Mouse (Mus musculus): ENCODE measurements around the gene Dhodh.

DNA sequence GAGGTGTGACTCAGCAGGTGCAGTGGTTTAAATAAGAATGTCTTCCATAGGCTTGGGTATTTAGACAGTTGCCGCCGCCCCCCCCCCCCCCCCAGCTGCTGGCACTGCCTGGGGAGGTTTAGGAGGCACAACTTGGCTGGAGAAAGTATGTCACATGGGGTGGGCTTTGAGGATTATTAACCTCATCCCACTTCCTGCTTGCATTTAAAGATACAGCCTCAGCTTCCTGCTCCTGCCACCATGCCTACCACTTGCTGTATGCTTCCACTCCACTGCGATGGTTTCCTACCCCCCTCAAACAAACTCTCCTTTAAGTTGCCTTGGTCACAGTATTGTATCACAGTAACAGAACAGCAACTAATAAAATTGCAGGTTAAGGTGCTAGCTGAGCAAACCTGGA lies 64.4 kb downstream of the Dhodh start:
- TF ChIP-seq CTCF (IDR thresholded peaks at IDR 0.05) (no peak), POLR2A (IDR thresholded peaks at IDR 0.05; ENCODE audit: insufficient read depth, low read depth, low read length) (no peak), EP300 (IDR thresholded peaks at IDR 0.05; ENCODE audit: insufficient read depth, low read depth, low read length) (no peak)
